Mouse (Mus musculus) forebrain, postnatal 0 days (tissue): ENCODE measurements around the gene Xndc1. TPM values are rescaled to one million over a fixed set of nuclear protein-coding genes. Genes with fewer than 3 reads are reported as not detected.

Experiments
- ATAC-seq: fragments of 200-750 bp; cut with Nextera tagmentation; 2 replicates; pipeline ENCODE4 v1.8.0; 2017; ENCODE audit warnings: mild to moderate bottlenecking, moderate library complexity
- DNase-seq: peaks from one replicate; pipeline ENCODE4 v3.0.0-alpha.2; 2015
- H3K27ac ChIP-seq: fragments of 300-500 bp; sonication (generic); 2 replicates; pipeline ENCODE4 v1.5.1; 2014; ENCODE audit warnings: low read depth, mild to moderate bottlenecking, antibody characterized with exemption, low read length, moderate library complexity, mixed read lengths
- H3K27me3 ChIP-seq: fragments of 300-500 bp; sonication (generic); 2 replicates; pipeline ENCODE4 v1.6.1; 2014; ENCODE audit warnings: mild to moderate bottlenecking, low read length, mixed read lengths; ENCODE audit not compliant: insufficient read depth
- H3K36me3 ChIP-seq: fragments of 300-500 bp; sonication (generic); 2 replicates; pipeline ENCODE4 v1.6.1; 2014; ENCODE audit warnings: mild to moderate bottlenecking, moderate library complexity; ENCODE audit not compliant: insufficient read depth
- H3K4me1 ChIP-seq: fragments of 300-500 bp; sonication (generic); 2 replicates; pipeline ENCODE4 v1.6.1; 2014; ENCODE audit warnings: antibody characterized with exemption; ENCODE audit not compliant: insufficient read depth
- H3K4me2 ChIP-seq: fragments of 300-500 bp; sonication (generic); 2 replicates; pipeline ENCODE4 v1.6.1; 2014; ENCODE audit warnings: low read depth, mild to moderate bottlenecking, moderate library complexity
- H3K4me3 ChIP-seq: fragments of 300-500 bp; sonication (generic); 2 replicates; pipeline ENCODE4 v1.5.1; 2014; ENCODE audit warnings: low read depth, low read length, mixed read lengths
- H3K9ac ChIP-seq: fragments of 300-500 bp; sonication (generic); 2 replicates; pipeline ENCODE4 v1.6.1; 2014; ENCODE audit warnings: mild to moderate bottlenecking
- H3K9me3 ChIP-seq: fragments of 300-500 bp; sonication (generic); 2 replicates; pipeline ENCODE4 v1.6.1; 2016; ENCODE audit warnings: low read length
- CTCF ChIP-seq: sonication (generic); IDR thresholded peaks from 2 replicates; pipeline ENCODE4 v1.5.1; 2016; ENCODE audit warnings: antibody characterized with exemption, control low read depth, low read depth
- WGBS: fragments of 180-500 bp; shearing (Covaris S2); extraction: QIAGEN DNeasy Blood & Tissue Kit; methylation state at CpG from one replicate; pipeline ENCODE4 v1.1.7; 2014; 5-methylcytosine and 5-hydroxymethylcytosine counted together
- polyA plus RNA-seq: library from polyadenylated mRNA; unstranded; fragments of >200 nt; fragmentation: Nextera tagmentation; extraction: Ambion mirVana; gene quantifications from 2 replicates; pipeline ENCODE4 v1.2.1, GENCODE M21; 2015
- total RNA-seq: library from RNA; depleted of rRNA; stranded (reverse); fragments of >200 nt; gene quantifications from 2 replicates; pipeline ENCODE4 v1.2.3, GENCODE M21; 2014

Gene Xndc1
- total and polyA plus RNA-seq, 2 experiments from 2014 or later = 14.6 to 32.7 TPM

GRCm38 (mm10) chr7:102061353-102061752, 4.0 kb upstream of the Xndc1 start:
- no peak for TF ChIP-seq CTCF
- DNase-seq = no peak
- H3K36me3 ChIP-seq = 0 out of 2 replicates have a peak, but pooled peaks cover 4% of the 10 kb centered on the region

GRCm38 (mm10) chr7:102062203-102062602, 3.1 kb upstream of the Xndc1 start:
- TF ChIP-seq CTCF = no peak
- Histone ChIP-seq H3K9me3 (no peaks in the 10 kb centered on the region), H3K9ac (no peak overlapping the region; the same call in 1 of the 2 replicates), H3K4me3 (no peak overlapping the region), H3K27ac (no peak overlapping the region), H3K4me1 (peaks cover 7% of the 10 kb centered on the region; the same call in 1 of the 2 replicates), H3K36me3 (0 out of 2 replicates have a peak, but pooled peaks cover 4% of the 10 kb centered on the region), H3K27me3 (no peaks in the 10 kb centered on the region), H3K4me2 (no peak overlapping the region)
- ATAC-seq (no peak), DNase-seq (no peak)
- WGBS = 89% methylated on average over 1 of the region's 1 CpGs

More at GRCm38 (mm10) chr7:102061353-102061752, 4.0 kb upstream of the Xndc1 start:
- H3K4me1 ChIP-seq = peaks cover 7% of the 10 kb centered on the region; the same call in 1 of the 2 replicates
- H3K9ac ChIP-seq = no peak overlapping the region
- 92% methylated on average over 3 of the region's 3 CpGs for WGBS
- no peak for ATAC-seq
- H3K4me2 ChIP-seq = no peak overlapping the region
- H3K27me3 ChIP-seq = no peaks in the 10 kb centered on the region
- H3K9me3 ChIP-seq = no peaks in the 10 kb centered on the region
- no peak overlapping the region for H3K27ac ChIP-seq
- no peak overlapping the region for H3K4me3 ChIP-seq

GRCm38 (mm10) chr7:102063891-102064290, 1.4 kb upstream of the Xndc1 start:
- no peak overlapping the region for H3K9ac ChIP-seq
- H3K4me2 ChIP-seq = peak overlapping the region; percentile 73
- no peak for TF ChIP-seq CTCF

GRCm38 (mm10) chr7:102064655-102065045, 661 bp upstream of the Xndc1 start:
- ATAC-seq (peak; percentile 30), DNase-seq (no peak)
- Histone ChIP-seq H3K4me2 (peak overlapping the region; percentile 73), H3K27me3 (no peaks in the 10 kb centered on the region), H3K27ac (peak overlapping the region; percentile 88), H3K36me3 (no peaks in the 10 kb centered on the region), H3K4me1 (peaks cover 7% of the 10 kb centered on the region; the same call in 1 of the 2 replicates), H3K9ac (peak overlapping the region; percentile 77), H3K4me3 (peak overlapping the region; percentile 83), H3K9me3 (no peaks in the 10 kb centered on the region)
- TF ChIP-seq CTCF = no peak
- 3% methylated on average over 9 of the region's 9 CpGs for WGBS

More at GRCm38 (mm10) chr7:102063891-102064290, 1.4 kb upstream of the Xndc1 start:
- peaks cover 7% of the 10 kb centered on the region; the same call in 1 of the 2 replicates for H3K4me1 ChIP-seq
- peak overlapping the region; percentile 83 for H3K4me3 ChIP-seq
- H3K36me3 ChIP-seq = 0 out of 2 replicates have a peak, but pooled peaks cover 3% of the 10 kb centered on the region
- ATAC-seq = no peak
- H3K27ac ChIP-seq = no peak overlapping the region
- WGBS = 93% methylated on average over 9 of the region's 9 CpGs
- no peaks in the 10 kb centered on the region for H3K9me3 ChIP-seq
- H3K27me3 ChIP-seq = no peaks in the 10 kb centered on the region
- no peak for DNase-seq

- Histone ChIP-seq H3K9ac (no peak overlapping the region), H3K27me3 (no peaks in the 10 kb centered on the region), H3K4me1 (peaks cover 7% of the 10 kb centered on the region; the same call in 1 of the 2 replicates), H3K27ac (no peak overlapping the region), H3K4me2 (peak overlapping the region; percentile 73), H3K9me3 (no peaks in the 10 kb centered on the region), H3K36me3 (no peaks in the 10 kb centered on the region), H3K4me3 (peak overlapping the region; percentile 83)
- DNase-seq = no peak
- 77% methylated on average over 6 of the region's 6 CpGs for WGBS
- no peak for TF ChIP-seq CTCF
- no peak for ATAC-seq
Observed at GRCm38 (mm10) chr7:102066363-102066762, 1.1 kb downstream of the Xndc1 start.

GRCm38 (mm10) chr7:102076714-102077296, 11.5 kb downstream of the Xndc1 start:
- Histone ChIP-seq H3K9ac (no peak overlapping the region), H3K9me3 (no peaks in the 10 kb centered on the region), H3K4me1 (no peaks in the 10 kb centered on the region), H3K4me2 (no peak overlapping the region), H3K27ac (no peak overlapping the region), H3K36me3 (peaks cover 70% of the 10 kb centered on the region), H3K4me3 (no peak overlapping the region), H3K27me3 (no peaks in the 10 kb centered on the region)
- DNase-seq (peak; percentile 17), ATAC-seq (no peak)
- WGBS = 81% methylated on average over 7 of the region's 7 CpGs
- peak; percentile 65 for TF ChIP-seq CTCF

GRCm38 (mm10) chr7:102078517-102078916, 13.2 kb downstream of the Xndc1 start:
- Histone ChIP-seq H3K4me3 (no peak overlapping the region), H3K36me3 (peaks cover 74% of the 10 kb centered on the region), H3K27ac (no peak overlapping the region), H3K9ac (no peak overlapping the region), H3K27me3 (no peaks in the 10 kb centered on the region), H3K9me3 (no peaks in the 10 kb centered on the region), H3K4me1 (no peaks in the 10 kb centered on the region), H3K4me2 (no peak overlapping the region)
- ATAC-seq = peak; percentile 72; the same call in 1 of the 2 replicates
- DNase-seq = peak; percentile 56
- 73% methylated on average over 7 of the region's 7 CpGs for WGBS
- peak; percentile 76 for TF ChIP-seq CTCF
